Mouse (Mus musculus) liver, postnatal 0 days (tissue): ENCODE measurements around the gene Abi3.

Experiments used
- CTCF ChIP-seq: sonication (generic); IDR thresholded peaks from 2 replicates; pipeline ENCODE4 v1.5.1; 2016; ENCODE audit warnings: antibody characterized with exemption, low read depth
- EP300 ChIP-seq: IDR thresholded peaks from 2 replicates; pipeline ENCODE4 v1.6.1; 2016; ENCODE audit warnings: antibody characterized with exemption, low read depth, mild to moderate bottlenecking

GRCm38 (mm10) chr11:95805527-95805926 is 36.7 kb downstream of the Abi3 start:
- TF ChIP-seq CTCF (no peak), EP300 (0 out of 2 replicates have a peak, but pooled peaks have one; percentile 15)
